Mouse (Mus musculus) kidney, adult 18-20 months (tissue): ENCODE measurements around the gene Rapgef2.
"Not testable (repeated sequence)": the region's sequence is repeated elsewhere in the genome, so short reads cannot be mapped to it uniquely, and the experiment has no call there.

Experiments used
- DNase-seq: peaks from one replicate; pipeline ENCODE4 v3.0.0; 2021

Gene Rapgef2

DNA sequence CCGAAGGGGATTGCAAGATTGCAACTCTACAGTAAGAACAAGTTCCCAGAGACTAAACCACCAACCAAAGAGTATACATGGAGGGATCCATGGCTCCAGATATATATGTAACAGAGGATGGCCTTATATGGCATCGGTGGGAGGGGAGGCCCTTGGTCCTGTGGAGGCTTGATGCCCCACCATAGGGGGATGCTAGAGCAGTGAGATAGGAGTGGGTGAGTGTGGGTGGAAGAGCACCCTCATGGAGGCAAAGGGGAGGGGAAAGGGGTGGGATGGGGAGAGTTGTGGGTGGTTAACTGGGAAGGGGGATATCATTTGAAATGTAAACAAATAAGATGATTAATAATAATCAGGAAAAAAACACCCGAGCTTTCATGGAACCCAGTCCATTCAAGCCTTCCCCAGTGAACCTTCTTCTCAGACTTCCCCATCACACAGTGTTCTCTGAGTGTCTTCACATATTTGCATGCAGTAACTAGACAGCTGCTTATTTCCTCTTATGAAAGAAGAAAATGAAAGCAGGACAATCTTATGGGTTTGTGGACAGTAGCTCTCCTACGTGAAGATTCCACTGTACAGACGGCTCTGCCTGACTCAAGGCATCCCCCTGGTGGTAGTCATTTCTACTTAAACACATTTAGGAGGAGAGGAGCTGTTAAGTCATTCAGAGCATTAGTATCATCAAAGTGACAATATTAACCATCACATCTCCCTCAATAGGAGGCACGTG lies 89.4 kb downstream of the Rapgef2 start:
- DNase-seq: no peak

DNA sequence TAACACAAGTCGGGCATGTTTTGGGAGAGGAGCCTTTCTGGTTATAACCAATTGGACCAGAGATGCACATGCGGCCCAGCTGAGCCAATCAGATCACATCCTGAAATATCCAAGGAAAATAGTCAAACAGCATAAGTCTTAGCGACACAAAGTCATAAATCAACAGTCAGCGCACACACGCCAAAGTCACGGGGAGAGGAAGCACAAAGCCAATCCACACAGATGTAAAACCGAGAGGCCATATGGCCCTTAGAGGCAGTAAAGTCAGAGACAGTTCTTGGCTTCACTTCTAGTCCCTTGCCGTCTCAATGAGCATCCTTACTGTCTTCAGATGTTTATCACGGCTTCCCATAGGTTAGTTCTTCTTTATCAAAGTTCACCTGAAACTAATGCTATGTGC lies 91.0 kb downstream of the Rapgef2 start:
- DNase-seq: no peak

GRCm38 (mm10) chr3:79194111-79194793 lies 92.1 kb downstream of the Rapgef2 start:
- no peak for DNase-seq

DNA sequence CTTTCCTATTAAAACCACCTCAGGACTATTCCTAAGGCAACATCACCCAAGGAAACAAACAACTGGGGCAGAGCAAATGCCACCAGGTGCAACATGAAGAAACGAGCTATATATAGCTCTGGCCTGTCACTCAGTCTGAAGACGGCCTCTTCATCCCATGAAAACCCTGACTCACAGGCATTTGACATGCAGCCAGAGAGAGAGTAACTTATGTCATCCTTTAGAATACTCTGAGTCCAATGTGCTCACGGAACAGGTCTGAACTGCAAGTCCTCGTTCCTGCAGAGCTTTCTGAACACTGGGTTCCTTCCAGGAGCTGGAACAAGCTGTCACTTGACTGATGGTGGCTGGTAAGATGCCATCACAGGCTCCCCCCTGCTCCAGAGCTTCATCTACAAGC lies 93.3 kb downstream of the Rapgef2 start:
- no peak for DNase-seq

DNA sequence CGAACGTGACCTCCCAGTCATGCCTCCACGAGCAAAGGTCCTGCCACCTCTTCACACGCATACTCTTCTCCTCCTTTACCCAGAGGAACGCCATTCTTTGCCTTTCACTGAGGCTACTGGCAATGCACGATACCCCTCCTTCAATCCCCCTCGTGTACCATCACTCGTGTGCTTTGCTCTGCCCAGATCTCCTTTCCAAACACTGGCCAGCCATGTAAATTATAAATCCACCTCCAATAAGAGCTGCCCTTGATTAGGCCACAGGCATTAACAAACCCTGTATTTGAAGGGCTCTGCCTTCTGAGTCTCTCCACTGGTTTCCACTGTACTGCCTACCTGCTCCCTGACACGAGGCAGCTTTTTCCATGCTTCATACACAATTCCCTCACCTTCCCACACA lies 94.3 kb downstream of the Rapgef2 start:
- no peak for DNase-seq

DNA sequence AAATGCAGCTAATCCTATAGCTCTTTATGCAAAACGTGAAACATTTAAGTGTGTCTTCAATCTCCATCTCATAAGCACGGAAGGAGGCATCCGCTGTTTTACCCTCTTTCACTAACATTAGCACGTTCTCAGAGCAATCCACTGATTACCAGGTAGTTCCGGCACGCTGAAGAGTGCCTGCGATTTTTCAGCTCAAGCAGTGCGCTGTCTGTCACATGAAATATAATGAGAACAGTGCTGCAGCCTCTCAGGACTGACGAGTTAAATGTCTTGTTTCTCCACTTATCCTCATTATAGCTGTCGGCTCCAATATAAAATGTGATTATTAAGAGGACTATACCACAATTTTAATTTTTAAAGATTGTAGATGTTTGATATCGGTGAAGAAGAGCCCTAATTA lies 94.8 kb downstream of the Rapgef2 start:
- DNase-seq: no peak

GRCm38 (mm10) chr3:79190377-79190776 lies 95.9 kb downstream of the Rapgef2 start:
- no peak for DNase-seq

DNA sequence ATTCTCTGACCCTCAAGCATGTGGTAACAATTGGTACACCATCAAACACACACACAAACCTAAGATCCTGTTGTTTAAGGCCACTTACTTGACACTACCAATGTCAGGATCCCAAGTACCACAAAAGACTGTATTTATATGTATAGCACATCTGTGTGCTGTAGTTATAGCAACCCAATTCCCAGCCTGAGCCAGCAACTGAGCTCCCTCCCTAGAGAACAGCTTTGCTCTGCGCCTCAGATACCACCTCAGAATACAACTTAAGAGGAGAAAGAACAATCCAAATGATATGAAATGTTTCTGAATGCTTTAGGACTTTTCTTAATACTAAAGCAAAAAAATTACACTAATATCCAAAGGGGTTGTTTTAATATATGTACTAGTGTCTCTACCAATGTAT lies 98.4 kb downstream of the Rapgef2 start:
- DNase-seq: no peak

GRCm38 (mm10) chr3:79182290-79182689 lies 104.0 kb downstream of the Rapgef2 start:
- no peak for DNase-seq

- peak; percentile 61 for DNase-seq
These were observed 104.9 kb downstream of the Rapgef2 start for GRCm38 (mm10) chr3:79181248-79181991.

GRCm38 (mm10) chr3:79180086-79180485 lies 106.2 kb downstream of the Rapgef2 start:
- DNase-seq: no peak

DNA sequence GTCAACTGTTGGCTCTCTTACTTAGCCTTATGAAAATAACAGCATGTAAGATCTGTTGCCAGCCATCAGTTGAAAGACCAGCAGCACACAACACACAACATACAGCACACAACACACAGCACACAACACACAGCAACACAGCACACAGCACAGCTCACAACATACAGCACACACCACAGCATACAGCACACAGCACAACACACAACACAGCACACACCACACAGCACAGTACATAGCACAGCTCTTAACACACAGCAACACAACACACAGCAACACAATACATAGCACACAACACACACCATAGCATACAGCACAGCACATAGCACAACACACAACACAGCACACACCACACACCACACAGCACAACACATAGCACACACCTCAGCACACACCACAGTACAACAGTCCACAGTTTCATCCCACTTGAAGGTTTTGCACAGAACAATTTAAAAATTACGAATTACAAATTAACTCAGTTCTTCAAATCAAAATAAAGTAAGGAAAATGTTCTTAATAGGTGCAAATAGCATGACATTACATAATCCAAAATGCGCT lies 106.7 kb downstream of the Rapgef2 start:
- no peak for DNase-seq

DNA sequence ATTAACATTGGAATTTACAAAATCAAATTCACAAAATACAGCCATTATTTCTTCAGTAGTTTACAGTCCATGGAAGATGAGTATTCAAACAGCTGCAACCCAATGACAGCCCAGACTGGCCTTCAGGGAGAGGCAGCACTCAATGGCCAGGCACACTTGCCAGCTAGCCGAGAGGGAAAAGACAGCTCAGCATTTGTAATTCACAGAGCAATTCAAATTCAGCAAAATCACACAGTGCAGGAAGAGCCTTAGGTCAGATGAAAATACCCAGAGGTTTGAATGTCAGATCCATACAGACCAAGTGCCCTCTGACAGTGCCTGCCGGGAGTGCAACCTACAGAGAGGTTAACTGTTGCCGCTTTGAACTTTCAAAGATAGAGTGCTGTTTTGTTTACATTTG lies 107.6 kb downstream of the Rapgef2 start:
- no peak for DNase-seq

- DNase-seq: no peak
These were observed 108.2 kb downstream of the Rapgef2 start for GRCm38 (mm10) chr3:79178070-79178469.

- DNase-seq: no peak
These were observed 109.0 kb downstream of the Rapgef2 start for GRCm38 (mm10) chr3:79177136-79177870.

GRCm38 (mm10) chr3:79174168-79174567 lies 112.1 kb downstream of the Rapgef2 start:
- no peak for DNase-seq

DNA sequence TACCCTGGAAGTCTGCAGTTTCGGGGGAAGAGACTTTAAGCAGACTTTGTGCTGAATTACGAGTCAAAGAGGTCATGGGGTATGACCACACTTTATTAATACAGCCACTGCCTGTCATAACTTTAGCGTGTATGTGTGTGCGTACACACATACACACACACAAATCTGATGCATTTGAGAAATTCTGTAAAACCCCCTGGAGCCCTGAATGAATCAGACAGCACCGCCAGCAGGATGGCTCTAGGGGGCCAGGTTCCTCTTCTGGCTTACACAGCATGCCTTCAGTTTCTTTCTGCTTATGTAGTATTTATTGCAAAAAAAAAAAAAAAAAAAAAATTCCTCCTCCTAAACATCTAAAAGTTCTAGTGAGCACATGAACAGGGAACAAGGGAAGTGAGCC lies 113.0 kb downstream of the Rapgef2 start:
- DNase-seq: no peak

- not testable (repeated sequence) for DNase-seq
These were observed 115.2 kb downstream of the Rapgef2 start for GRCm38 (mm10) chr3:79171146-79171545.

GRCm38 (mm10) chr3:79168168-79168827 lies 118.0 kb downstream of the Rapgef2 start:
- DNase-seq: no peak

DNA sequence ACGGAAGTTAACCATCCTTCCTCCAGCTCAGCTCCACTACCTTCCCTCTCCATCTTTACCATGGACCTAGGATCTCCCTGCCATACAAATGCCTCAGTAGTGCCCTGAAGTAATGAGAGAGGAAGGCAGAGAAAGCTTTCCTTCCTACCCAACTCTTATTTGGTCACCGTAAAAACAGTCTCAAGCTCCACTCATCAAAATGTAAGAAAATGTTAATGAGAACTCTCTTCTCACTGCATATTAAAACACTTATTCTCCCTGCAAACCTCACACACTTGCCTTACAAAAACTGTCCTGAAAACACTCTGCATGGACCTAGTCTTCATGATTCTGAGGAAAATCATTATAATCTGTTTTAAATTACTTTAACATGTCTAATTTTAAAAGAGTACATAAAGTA lies 118.7 kb downstream of the Rapgef2 start:
- no peak for DNase-seq

GRCm38 (mm10) chr3:79161834-79162401 lies 124.4 kb downstream of the Rapgef2 start:
- DNase-seq: no peak
